Mouse (Mus musculus) embryonic facial prominence, embryonic 14.5 days (tissue): ENCODE data around the gene 4933428G20Rik. TPM values are rescaled to one million over a fixed set of nuclear protein-coding genes. Genes with fewer than 3 reads are reported as not detected.
A peak's percentile ranks its signal among the peaks of the same experiment; 100 is the strongest.

Source experiments
- ATAC-seq: fragments of 200-750 bp; cut with Nextera tagmentation; 2 replicates; pipeline ENCODE4 v1.8.0; 2017; ENCODE audit warnings: low read depth, moderate number of reproducible peaks, moderate TSS enrichment
- DNase-seq: peaks from one replicate; pipeline ENCODE4 v3.0.0-alpha.2; 2015; ENCODE audit warnings: low spot score
- H3K27ac ChIP-seq: fragments of 300-500 bp; sonication (generic); replicated peaks from 2 replicates; pipeline ENCODE4 v1.5.1; 2014; ENCODE audit warnings: low read depth, mild to moderate bottlenecking, low read length, moderate library complexity
- H3K27me3 ChIP-seq: fragments of 300-500 bp; sonication (generic); replicated peaks from 2 replicates; pipeline ENCODE4 v1.6.1; 2014; ENCODE audit warnings: low read length; ENCODE audit not compliant: control insufficient read depth, insufficient read depth
- H3K36me3 ChIP-seq: fragments of 300-500 bp; sonication (generic); 2 replicates; pipeline ENCODE4 v1.6.1; 2014; ENCODE audit warnings: low read length, mixed read lengths; ENCODE audit not compliant: control insufficient read depth, insufficient read depth
- H3K4me1 ChIP-seq: fragments of 300-500 bp; sonication (generic); 2 replicates; pipeline ENCODE4 v1.6.1; 2014; ENCODE audit warnings: antibody characterized with exemption, low read length; ENCODE audit not compliant: control insufficient read depth, insufficient read depth
- H3K4me2 ChIP-seq: fragments of 300-500 bp; sonication (generic); 2 replicates; pipeline ENCODE4 v1.6.1; 2014; ENCODE audit warnings: low read depth, mild to moderate bottlenecking, low read length, moderate library complexity, mixed read lengths
- H3K4me3 ChIP-seq: fragments of 300-500 bp; sonication (generic); 2 replicates; pipeline ENCODE4 v1.5.1; 2014; ENCODE audit warnings: low read depth, mild to moderate bottlenecking, low read length
- H3K9ac ChIP-seq: fragments of 300-500 bp; sonication (generic); 2 replicates; pipeline ENCODE4 v1.6.1; 2014; ENCODE audit warnings: low read depth, mild to moderate bottlenecking, low read length, moderate library complexity, mixed read lengths
- H3K9me3 ChIP-seq: fragments of 300-500 bp; sonication (generic); 2 replicates; pipeline ENCODE4 v1.6.1; 2016; ENCODE audit warnings: low read length; ENCODE audit not compliant: control insufficient read depth
- WGBS: fragments of 180-500 bp; shearing (Covaris S2); extraction: QIAGEN DNeasy Blood & Tissue Kit; methylation state at CpG from one replicate; pipeline ENCODE4 v1.1.7; 2014; 5-methylcytosine and 5-hydroxymethylcytosine counted together
- polyA plus RNA-seq: library from polyadenylated mRNA; unstranded; fragments of >200 nt; fragmentation: Nextera tagmentation; extraction: Ambion mirVana; gene quantifications from 2 replicates; pipeline ENCODE4 v1.2.1, GENCODE M21; 2014

Gene 4933428G20Rik
- polyA plus RNA-seq, 1 experiment from 2014 or later: 0.13 TPM

GRCm38 (mm10) chr11:97542171-97543150 lies 42.3 kb upstream of the 4933428G20Rik start:
- no peak overlapping the region for H3K4me2 ChIP-seq
- H3K9ac ChIP-seq: no peak overlapping the region
- WGBS: 61% methylated on average over 22 of the region's 22 CpGs
- H3K4me1 ChIP-seq: peaks cover 10% of the 10 kb centered on the region
- no peak overlapping the region for H3K27ac ChIP-seq
- H3K27me3 ChIP-seq: peaks cover 43% of the 10 kb centered on the region
- DNase-seq: no peak
- no peak overlapping the region for H3K4me3 ChIP-seq
- no peaks in the 10 kb centered on the region for H3K36me3 ChIP-seq
- no peaks in the 10 kb centered on the region for H3K9me3 ChIP-seq
- ATAC-seq: no peak

GRCm38 (mm10) chr11:97540604-97541003 lies 40.5 kb upstream of the 4933428G20Rik start:
- DNase-seq (peak; percentile 84), ATAC-seq (peak; percentile 54; the same call in 1 of the 2 replicates)
- H3K4me1 ChIP-seq: peaks cover 12% of the 10 kb centered on the region
- H3K27ac ChIP-seq: no peak overlapping the region
- no peak overlapping the region for H3K4me2 ChIP-seq
- no peaks in the 10 kb centered on the region for H3K36me3 ChIP-seq
- peaks cover 43% of the 10 kb centered on the region for H3K27me3 ChIP-seq
- no peaks in the 10 kb centered on the region for H3K9me3 ChIP-seq
- no peak overlapping the region for H3K4me3 ChIP-seq
- WGBS: 43% methylated on average over 3 of the region's 3 CpGs
- H3K9ac ChIP-seq: no peak overlapping the region

GRCm38 (mm10) chr11:97540136-97540535 lies 40.0 kb upstream of the 4933428G20Rik start:
- Histone ChIP-seq H3K9ac (no peak overlapping the region), H3K4me2 (no peak overlapping the region), H3K27ac (no peak overlapping the region), H3K36me3 (no peaks in the 10 kb centered on the region), H3K4me1 (peaks cover 15% of the 10 kb centered on the region), H3K27me3 (peaks cover 43% of the 10 kb centered on the region), H3K4me3 (no peak overlapping the region), H3K9me3 (no peaks in the 10 kb centered on the region)
- WGBS: 60% methylated on average over 3 of the region's 3 CpGs
- ATAC-seq (no peak), DNase-seq (no peak)

GRCm38 (mm10) chr11:97539622-97540021 lies 39.5 kb upstream of the 4933428G20Rik start:
- Histone ChIP-seq H3K9ac (no peak overlapping the region), H3K9me3 (no peaks in the 10 kb centered on the region), H3K4me1 (peaks cover 19% of the 10 kb centered on the region), H3K27ac (no peak overlapping the region), H3K4me2 (no peak overlapping the region), H3K27me3 (peaks cover 44% of the 10 kb centered on the region), H3K4me3 (no peak overlapping the region), H3K36me3 (no peaks in the 10 kb centered on the region)
- DNase-seq (no peak), ATAC-seq (no peak)
- WGBS: 66% methylated on average over 5 of the region's 5 CpGs

GRCm38 (mm10) chr11:97537580-97538089 lies 37.5 kb upstream of the 4933428G20Rik start:
- peak overlapping the region; percentile 64 for H3K4me2 ChIP-seq
- ATAC-seq (no peak), DNase-seq (no peak)
- H3K4me1 ChIP-seq: peaks cover 25% of the 10 kb centered on the region
- H3K4me3 ChIP-seq: no peak overlapping the region
- H3K9me3 ChIP-seq: no peaks in the 10 kb centered on the region
- no peak overlapping the region for H3K9ac ChIP-seq
- H3K27me3 ChIP-seq: peaks cover 59% of the 10 kb centered on the region
- no peak overlapping the region for H3K27ac ChIP-seq
- H3K36me3 ChIP-seq: no peaks in the 10 kb centered on the region
- WGBS: 20% methylated on average over 12 of the region's 12 CpGs

- Histone ChIP-seq H3K4me3 (peak overlapping the region; percentile 38), H3K27ac (no peak overlapping the region), H3K9ac (peak overlapping the region; percentile 58), H3K36me3 (no peaks in the 10 kb centered on the region), H3K27me3 (peaks cover 65% of the 10 kb centered on the region), H3K4me2 (peak overlapping the region; percentile 64), H3K4me1 (peaks cover 25% of the 10 kb centered on the region), H3K9me3 (no peaks in the 10 kb centered on the region)
- under 1% methylated on average over 15 of the region's 36 CpGs for WGBS
- DNase-seq (peak; percentile 56), ATAC-seq (0 out of 2 replicates have a peak, but pooled peaks have one; percentile 30)
These were observed 36.9 kb upstream of the 4933428G20Rik start for GRCm38 (mm10) chr11:97536835-97537579.

- peak overlapping the region; percentile 38 for H3K4me3 ChIP-seq
- peak overlapping the region; percentile 64 for H3K4me2 ChIP-seq
- peaks cover 69% of the 10 kb centered on the region for H3K27me3 ChIP-seq
- ATAC-seq: no peak
- no peaks in the 10 kb centered on the region for H3K36me3 ChIP-seq
- H3K4me1 ChIP-seq: peaks cover 25% of the 10 kb centered on the region
- no peaks in the 10 kb centered on the region for H3K9me3 ChIP-seq
- 0 out of 2 replicates have a peak overlapping the region, but pooled peaks have one; percentile 58 for H3K9ac ChIP-seq
- no peak overlapping the region for H3K27ac ChIP-seq
- WGBS: 12% methylated on average over 35 of the region's 35 CpGs
- no peak for DNase-seq
These were observed 36.1 kb upstream of the 4933428G20Rik start for GRCm38 (mm10) chr11:97536083-97536747.

GRCm38 (mm10) chr11:97535660-97536059 lies 35.5 kb upstream of the 4933428G20Rik start:
- Histone ChIP-seq H3K4me3 (no peak overlapping the region), H3K9me3 (no peaks in the 10 kb centered on the region), H3K36me3 (no peaks in the 10 kb centered on the region), H3K27me3 (peaks cover 69% of the 10 kb centered on the region), H3K4me1 (peaks cover 23% of the 10 kb centered on the region), H3K27ac (no peak overlapping the region), H3K4me2 (no peak overlapping the region), H3K9ac (no peak overlapping the region)
- 51% methylated on average over 5 of the region's 5 CpGs for WGBS
- DNase-seq (no peak), ATAC-seq (no peak)
